18 mouse cellular contexts compared by ENCODE assay signal in genomic region chr1:194224046-194224445, GRCm38 (mm10).
A peak's percentile ranks its signal among the peaks of the same experiment; 100 is the strongest.
DNase-seq lines count a peak whose midpoint lies in the region; ATAC-seq and TF ChIP-seq lines count a peak whose summit lies in the region.
"Had no signal": no experiment of that assay in that cellular context is flagged by ENCODE, and none has a peak within 500 bp of the region (broad histone marks: within the 10 kb centered on the region; RNA-seq: fewer than 3 reads in every experiment).

No protein-coding gene starts in this region.

- H3K27ac ChIP-seq in kidney, embryonic 14.5 days (ENCODE audit: low read depth, low read length): peak overlapping the region; percentile 20; the same call in 1 of the 2 replicates
- H3K27ac ChIP-seq in kidney, adult 2 months (ENCODE audit: insufficient read depth, low read depth, low read length): no peak overlapping the region
- peak overlapping the region; percentile 47; the same call in 1 of the 2 replicates for H3K27ac ChIP-seq in hindbrain, embryonic 14.5 days
- H3K27ac ChIP-seq: embryonic facial prominence, embryonic 12.5 days; gastrocnemius, adult 2 months; heart, embryonic 15.5 days; layer of hippocampus, adult 2 months had no signal

- H3K4me2 ChIP-seq in kidney, embryonic 14.5 days (replicated peaks; ENCODE audit: low read depth, low read length): no peak overlapping the region
- no peak overlapping the region for H3K4me2 ChIP-seq in hindbrain, embryonic 14.5 days (replicated peaks)
- H3K4me2 ChIP-seq: embryonic facial prominence, embryonic 12.5 days; heart, embryonic 15.5 days had no signal

- TF ChIP-seq POLR2A in kidney, adult 2 months (IDR thresholded peaks at IDR 0.05; ENCODE audit: low read depth, low read length): no peak

- no peak for ATAC-seq in kidney, embryonic 14.5 days (ENCODE audit: low FRiP score, low TSS enrichment)
- ATAC-seq in hindbrain, embryonic 14.5 days (ENCODE audit: low FRiP score): no peak

- WGBS in kidney, embryonic 14.5 days: 91% methylated on average over 1 of the region's 1 CpGs
- 91% methylated on average over 1 of the region's 1 CpGs for WGBS in kidney, adult 2 months
- 73% methylated on average over 1 of the region's 1 CpGs for WGBS in hindbrain, embryonic 14.5 days

- no peaks in the 10 kb centered on the region; the same call in 1 of the 2 replicates for H3K27me3 ChIP-seq in kidney, embryonic 14.5 days (ENCODE audit: control insufficient read depth, insufficient read depth, low read length)
- no peaks in the 10 kb centered on the region; the same call in 1 of the 2 replicates for H3K27me3 ChIP-seq in kidney, adult 2 months (replicated peaks; ENCODE audit: control insufficient read depth, insufficient read depth, low read length)
- no peaks in the 10 kb centered on the region for H3K27me3 ChIP-seq in hindbrain, embryonic 14.5 days (ENCODE audit: control insufficient read depth, insufficient read depth, low read length)

- TF ChIP-seq CTCF in kidney, adult 2 months (conservative IDR thresholded peaks at IDR 0.05; ENCODE audit: insufficient read depth, insufficient read length, low read depth, low read length): no peak

- no peaks in the 10 kb centered on the region for H3K36me3 ChIP-seq in kidney, embryonic 14.5 days (ENCODE audit: control insufficient read depth, insufficient read depth, low read length)
- no peaks in the 10 kb centered on the region for H3K36me3 ChIP-seq in kidney, adult 2 months (ENCODE audit: control insufficient read depth, insufficient read depth, low read length)
- no peaks in the 10 kb centered on the region for H3K36me3 ChIP-seq in hindbrain, embryonic 14.5 days (replicated peaks; ENCODE audit: control insufficient read depth, insufficient read depth)
- H3K36me3 ChIP-seq: embryonic facial prominence, embryonic 12.5 days; heart, embryonic 15.5 days had no signal

- no peak overlapping the region for H3K9ac ChIP-seq in kidney, embryonic 14.5 days (ENCODE audit: low read depth, low read length)
- no peak overlapping the region for H3K9ac ChIP-seq in hindbrain, embryonic 14.5 days
- H3K9ac ChIP-seq: embryonic facial prominence, embryonic 12.5 days; heart, embryonic 15.5 days had no signal

- no peaks in the 10 kb centered on the region; the same call in 1 of the 2 replicates for H3K4me1 ChIP-seq in kidney, embryonic 14.5 days (ENCODE audit: control insufficient read depth, insufficient read depth, low read length)
- H3K4me1 ChIP-seq in kidney, adult 2 months (ENCODE audit: control insufficient read depth, insufficient read depth, low read length): no peaks in the 10 kb centered on the region
- H3K4me1 ChIP-seq in hindbrain, embryonic 14.5 days (replicated peaks; ENCODE audit: control insufficient read depth, insufficient read depth, low read length): peaks cover 34% of the 10 kb centered on the region
- H3K4me1 ChIP-seq: heart, embryonic 15.5 days had no signal

- no peak overlapping the region for H3K4me3 ChIP-seq in kidney, embryonic 14.5 days (ENCODE audit: low read length)
- H3K4me3 ChIP-seq in kidney, adult 2 months (ENCODE audit: insufficient read depth, low read depth, low read length): no peak overlapping the region
- H3K4me3 ChIP-seq in hindbrain, embryonic 14.5 days (replicated peaks; ENCODE audit: low read length): no peak overlapping the region
- H3K4me3 ChIP-seq: embryonic facial prominence, embryonic 12.5 days; gastrocnemius, adult 2 months; heart, embryonic 15.5 days; layer of hippocampus, adult 2 months had no signal

- no peaks in the 10 kb centered on the region for H3K9me3 ChIP-seq in kidney, embryonic 14.5 days (ENCODE audit: control insufficient read depth, low read length)
- no peaks in the 10 kb centered on the region for H3K9me3 ChIP-seq in hindbrain, embryonic 14.5 days (ENCODE audit: control insufficient read depth, low read length)
- H3K9me3 ChIP-seq: embryonic facial prominence, embryonic 12.5 days; heart, embryonic 15.5 days had no signal

- peak; percentile 7 for DNase-seq in embryo, embryonic 11 days
- DNase-seq in embryo, embryonic 10 days (ENCODE audit: low spot score): no peak
- DNase-seq in kidney, adult 2 months: no peak
- no peak for DNase-seq in hindbrain, embryonic 14.5 days (ENCODE audit: low spot score)
- peak; percentile 17 for DNase-seq in neural tube, embryonic 10.5 days (ENCODE audit: extremely low spot score, low spot score)
- no peak for DNase-seq in layer of hippocampus, adult 9-10 months (ENCODE audit: low spot score)
- DNase-seq in gastrocnemius, postnatal 25 days: no peak
- DNase-seq: cerebellum, postnatal 14 days; gastrocnemius, adult 2 months; heart, adult 18-20 months; kidney, adult 9 months; left cerebral cortex, postnatal 4 days; lung, adult 18-20 months; lung, postnatal 4 days had no signal

Comparison
In these comparisons a context has a peak if more than half of its experiments do, and no peak if none do; other contexts are left out.
1. DNase-seq: peak in embryo, embryonic 11 days (single experiment) and neural tube, embryonic 10.5 days (single experiment); none in embryo, embryonic 10 days (single experiment), kidney, adult 2 months (single experiment), hindbrain, embryonic 14.5 days (single experiment), layer of hippocampus, adult 9-10 months (single experiment) and gastrocnemius, postnatal 25 days (single experiment).